Mouse (Mus musculus): ENCODE results near the gene Cdk6. TPM values are rescaled to one million over a fixed set of nuclear protein-coding genes. Genes with fewer than 3 reads are reported as not detected.

Gene Cdk6
- 22.6 TPM for polyA plus RNA-seq (2014; fragmentation: Illumina TruSeq; extraction: RNeasy Lipid Tissue Mini Kit (QIAGEN cat#74804); ENCODE audit: low read depth, low replicate concordance)

DNA sequence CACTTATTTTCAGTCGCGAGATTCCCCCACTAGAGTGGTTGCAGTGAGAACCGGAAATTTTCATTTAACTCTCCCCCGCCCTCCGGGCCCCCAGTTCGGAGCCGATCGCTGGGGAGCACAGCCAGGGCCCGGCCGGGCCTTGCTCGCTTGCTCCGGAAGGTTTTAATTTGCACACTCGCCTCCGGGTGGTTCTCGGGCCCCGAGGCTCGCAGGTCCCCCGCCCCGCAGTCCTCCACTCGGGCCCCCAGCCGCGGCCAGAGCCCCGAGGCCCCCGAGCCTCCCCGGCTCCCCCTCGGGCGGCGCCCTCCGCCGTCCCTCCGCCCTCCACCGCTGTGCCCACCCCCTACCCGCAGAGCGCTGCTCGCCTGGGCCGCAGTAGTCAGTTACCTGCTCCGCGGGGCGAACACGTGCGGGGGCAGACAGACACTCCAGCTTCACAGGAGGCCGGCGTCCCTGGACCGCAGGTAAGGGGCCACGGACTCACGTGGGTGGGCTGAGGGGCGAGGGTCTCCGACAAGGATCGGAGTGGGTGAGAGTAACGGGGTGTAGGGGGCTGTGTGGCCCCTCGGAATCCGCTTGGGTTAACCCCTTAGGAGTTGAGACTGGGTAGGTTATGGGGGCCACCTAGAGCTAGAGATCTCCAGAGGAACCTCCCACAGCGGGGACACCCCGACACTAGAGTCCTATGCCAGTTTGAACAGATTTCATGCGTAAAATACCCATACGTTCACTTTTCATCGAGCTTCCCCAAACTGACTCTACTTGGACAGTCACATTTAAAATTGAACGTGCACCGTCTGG lies at the start of gene Cdk6:
TSS of gene Cdk6 (plus strand) at position 375 of the 801 bp plus-strand sequence.

GRCm38 (mm10) chr5:3543629-3544479 lies 202.6 kb downstream of the Cdk6 start, which contains the start of gene Fam133b:
Gene Fam133b, plus strand, starts transcription at chr5:3543833.

GRCm38 (mm10) chr5:3571266-3571665 lies 230.0 kb downstream of the Cdk6 start, which contains the start of gene 1700109H08Rik:
Gene 1700109H08Rik, plus strand, starts transcription at chr5:3571566.

Other genes starting within 250 kb of the Cdk6 start
- gene Fam133b, start 202.3 kb downstream of the Cdk6 start, polyA plus RNA-seq (2014; fragmentation: Illumina TruSeq; extraction: RNeasy Lipid Tissue Mini Kit (QIAGEN cat#74804); ENCODE audit: low read depth, low replicate concordance) = 55.5 TPM
- 6.5 TPM for gene 1700109H08Rik, start 230.1 kb downstream of the Cdk6 start, polyA plus RNA-seq (2014; fragmentation: Illumina TruSeq; extraction: RNeasy Lipid Tissue Mini Kit (QIAGEN cat#74804); ENCODE audit: low read depth, low replicate concordance)